Mouse (Mus musculus) thymus, adult 2 months (tissue): ENCODE measurements around the gene Arhgap10.

ENCODE experiments used
- CTCF ChIP-seq: fragments of 200-500 bp; IDR thresholded peaks from 2 replicates; pipeline ENCODE4 v1.5.1; 2012; ENCODE audit warnings: mild to moderate bottlenecking, control low read depth, low read length, moderate library complexity, borderline replicate concordance; ENCODE audit not compliant: control insufficient read depth, poor library complexity, insufficient read depth; ENCODE audit errors: extremely low read depth
- POLR2A ChIP-seq: fragments of 200-500 bp; IDR thresholded peaks from 2 replicates; pipeline ENCODE4 v1.6.1; 2012; ENCODE audit warnings: mild to moderate bottlenecking, low read length, control low read depth, moderate library complexity; ENCODE audit not compliant: control insufficient read depth, poor library complexity, insufficient read depth; ENCODE audit errors: extremely low read depth

DNA sequence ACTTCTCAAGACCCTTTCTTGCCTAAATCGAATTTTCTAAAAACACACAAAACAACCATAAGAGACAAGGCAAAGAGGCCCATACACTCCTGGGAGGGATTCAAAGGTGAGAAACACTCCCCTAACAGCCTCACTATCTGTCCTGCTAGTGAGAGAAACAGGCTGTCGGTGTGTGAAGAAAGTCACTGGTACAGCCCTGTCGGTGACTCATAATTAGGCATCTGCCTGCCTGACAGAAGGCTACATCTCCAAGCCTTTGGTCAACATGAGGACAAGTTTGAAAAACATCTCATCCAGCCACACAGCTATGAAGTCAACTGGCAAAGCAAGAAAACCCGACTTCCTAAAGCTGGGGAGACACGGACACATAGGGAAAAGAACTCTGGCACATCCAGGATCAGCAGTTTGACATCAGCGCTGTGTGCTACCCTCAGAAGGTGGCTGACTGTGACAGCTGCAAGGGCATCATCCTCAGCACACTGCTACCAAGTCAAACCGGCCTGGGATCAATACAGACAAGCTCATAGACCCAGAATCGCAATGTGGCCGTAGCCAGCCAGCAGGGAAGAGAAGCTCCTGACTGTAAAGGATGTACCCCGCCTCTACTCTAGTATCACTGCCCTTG lies 30.1 kb downstream of the Arhgap10 start:
- TF ChIP-seq POLR2A: no peak
- no peak for TF ChIP-seq CTCF
